Mouse (Mus musculus) CH12.LX (cell line): ENCODE results near the gene Scn8a. TPM values are rescaled to one million over a fixed set of nuclear protein-coding genes. Genes with fewer than 3 reads are reported as not detected.
A peak's percentile ranks its signal among the peaks of the same experiment; 100 is the strongest.

Experiments
- DNase-seq: peaks from one replicate; pipeline ENCODE4 v3.0.0-alpha.2; 2013; ENCODE audit errors: extremely low read depth
- H3K27ac ChIP-seq: 2 replicates; pipeline ENCODE4 v1.5.1; 2012; ENCODE audit warnings: low read depth, mild to moderate bottlenecking, control low read depth, moderate library complexity; ENCODE audit not compliant: insufficient read depth
- H3K27me3 ChIP-seq: replicated peaks from 2 replicates; pipeline ENCODE3; 2012; ENCODE audit warnings: inconsistent platforms
- H3K36me3 ChIP-seq, 2 experiments: replicated peaks in 1 of 2; 2 replicates each; pipeline versions ENCODE3 to v1.6.1; 2012; ENCODE audit warnings: inconsistent platforms in 1 of 2, low read length in 1 of 2, mild to moderate bottlenecking in 1 of 2, mixed read lengths in 1 of 2, moderate library complexity in 1 of 2; ENCODE audit not compliant: control insufficient read depth in 1 of 2, insufficient read depth in 1 of 2
- H3K4me1 ChIP-seq, 2 experiments: 2 replicates each; pipeline ENCODE4 v1.6.1; 2012; ENCODE audit warnings: inconsistent platforms in 1 of 2, moderate library complexity in 1 of 2; ENCODE audit not compliant: insufficient read depth in 2 of 2, control insufficient read depth in 1 of 2
- H3K4me2 ChIP-seq: 2 replicates; pipeline ENCODE4 v1.6.1; 2012; ENCODE audit warnings: low read depth, mild to moderate bottlenecking, control low read depth; ENCODE audit not compliant: poor library complexity, insufficient read depth, severe bottlenecking
- H3K4me3 ChIP-seq, 3 experiments: fragments of 150-350 bp in 1 of 3; sonication (generic) in 1 of 3; replicated peaks in 1 of 3; 2 replicates each; pipeline versions ENCODE3 to v1.5.1; 2011 to 2012; ENCODE audit warnings: low read depth in 2 of 3, low read length in 2 of 3, mild to moderate bottlenecking in 2 of 3, moderate library complexity in 2 of 3, control low read depth in 1 of 3, improper control_type of control experiment in 1 of 3, inconsistent platforms in 1 of 3, mixed read lengths in 1 of 3; ENCODE audit not compliant: poor library complexity in 1 of 3
- H3K79me2 ChIP-seq: replicated peaks from 2 replicates; pipeline ENCODE4 v1.6.1; 2012; ENCODE audit warnings: mild to moderate bottlenecking, moderate library complexity; ENCODE audit not compliant: control insufficient read depth, poor library complexity, insufficient read depth, severe bottlenecking; ENCODE audit errors: extremely low read depth
- H3K9ac ChIP-seq: 2 replicates; pipeline ENCODE4 v1.6.1; 2012; ENCODE audit warnings: low read depth, mild to moderate bottlenecking, control low read depth, moderate library complexity; ENCODE audit not compliant: insufficient read depth
- H3K9me3 ChIP-seq: replicated peaks from 2 replicates; pipeline ENCODE3; 2012; ENCODE audit warnings: low read length, inconsistent platforms, mixed read lengths
- CHD2 ChIP-seq: IDR thresholded peaks from 2 replicates; pipeline ENCODE4 v1.6.1; 2011; ENCODE audit warnings: low read length, improper control_type of control experiment
- CTCF ChIP-seq, 2 experiments: IDR thresholded peaks in 1 of 2; conservative IDR thresholded peaks in 1 of 2; 2 replicates each; pipeline ENCODE4 v1.5.1; 2011 to 2012; ENCODE audit warnings: low read depth in 2 of 2, low read length in 2 of 2, improper control_type of control experiment in 1 of 2, inconsistent platforms in 1 of 2, mild to moderate bottlenecking in 1 of 2, moderate library complexity in 1 of 2
- EP300 ChIP-seq: IDR thresholded peaks from 2 replicates; pipeline ENCODE4 v1.6.1; 2011; ENCODE audit warnings: low read length, improper control_type of control experiment
- HCFC1 ChIP-seq: IDR thresholded peaks from 2 replicates; pipeline ENCODE4 v1.6.1; 2012; ENCODE audit warnings: low read depth, mild to moderate bottlenecking, inconsistent platforms, low read length, improper control_type of control experiment
- JUND ChIP-seq: conservative IDR thresholded peaks from 2 replicates; pipeline ENCODE4 v1.6.1; 2011; ENCODE audit warnings: low read depth, low read length, improper control_type of control experiment
- KAT2A ChIP-seq: IDR thresholded peaks from 2 replicates; pipeline ENCODE4 v1.6.1; 2012; ENCODE audit warnings: low read length, improper control_type of control experiment, inconsistent platforms; ENCODE audit not compliant: insufficient replicate concordance
- MAFK ChIP-seq: IDR thresholded peaks from 2 replicates; pipeline ENCODE4 v1.6.1; 2011; ENCODE audit warnings: low read length, improper control_type of control experiment; ENCODE audit not compliant: insufficient replicate concordance
- MEF2A ChIP-seq: IDR thresholded peaks from 2 replicates; pipeline ENCODE4 v1.6.1; 2014; ENCODE audit warnings: low read depth, mild to moderate bottlenecking, inconsistent platforms, low read length, improper control_type of control experiment, borderline replicate concordance
- MXI1 ChIP-seq: IDR thresholded peaks from 2 replicates; pipeline ENCODE4 v1.6.1; 2011; ENCODE audit warnings: mild to moderate bottlenecking, low read depth, low read length, improper control_type of control experiment
- PAX5 ChIP-seq: IDR thresholded peaks from 2 replicates; pipeline ENCODE4 v1.6.1; 2012; ENCODE audit warnings: low read length, inconsistent platforms, mixed read lengths
- POLR2A ChIP-seq: IDR thresholded peaks from 2 replicates; pipeline ENCODE4 v1.6.1; 2011; ENCODE audit warnings: low read depth, mild to moderate bottlenecking, improper control_type of control experiment, low read length
- RAD21 ChIP-seq: IDR thresholded peaks from 2 replicates; pipeline ENCODE4 v1.6.1; 2011; ENCODE audit warnings: low read depth, mild to moderate bottlenecking, low read length, improper control_type of control experiment, moderate library complexity
- RCOR1 ChIP-seq: conservative IDR thresholded peaks from 2 replicates; pipeline ENCODE4 v1.6.1; 2012; ENCODE audit warnings: low read depth, mild to moderate bottlenecking, inconsistent platforms, low read length, improper control_type of control experiment
- SMC3 ChIP-seq: IDR thresholded peaks from 2 replicates; pipeline ENCODE4 v1.6.1; 2011; ENCODE audit warnings: low read depth, low read length, improper control_type of control experiment
- USF2 ChIP-seq: conservative IDR thresholded peaks from 2 replicates; pipeline ENCODE4 v1.6.1; 2011; ENCODE audit warnings: low read depth, low read length, improper control_type of control experiment
- ZNF384 ChIP-seq: IDR thresholded peaks from 2 replicates; pipeline ENCODE4 v1.6.1; 2012; ENCODE audit warnings: low read depth, low read length, improper control_type of control experiment, inconsistent platforms
- dilution Hi-C: fragments of 300-500 bp; cut with MboI; formaldehyde crosslinking; loops from 2 replicates; pipeline ENCODE4 v1.14.3; 2020; ENCODE audit warnings: low sequenced_read_pairs; ENCODE audit not compliant: extremely low pct_unique_long_range_greater_than_20kb, extremely low pct_ligation_motif_present
- in situ Hi-C: fragments of 300-500 bp; cut with MboI; formaldehyde crosslinking; loops from 3 replicates; pipeline ENCODE4 v1.14.3; 2019; ENCODE audit warnings: low sequenced_read_pairs, low pct_ligation_motif_present, low pct_unique_long_range_greater_than_20kb, mixed read lengths
- polyA plus RNA-seq: library from polyadenylated mRNA; unstranded; fragments of >175 nt; gene quantifications from 2 replicates; pipeline ENCODE4 v1.2.1, GENCODE M21; 2012; ENCODE audit warnings: low read depth; ENCODE audit not compliant: insufficient read length
- total RNA-seq, 2 experiments: library from RNA; depleted of rRNA; stranded (reverse); fragments of 300-350 nt in 1 of 2; fragments of >200 nt in 1 of 2; gene quantifications; 2 replicates each; pipeline ENCODE4 v1.2.3; 2012 to 2014

The Scn8a gene
- total and polyA plus RNA-seq, 3 experiments: 0.13 to 0.39 (median 0.15) TPM

GRCm38 (mm10) chr15:100912676-100913266 is 43.1 kb downstream of the Scn8a start:
- Histone ChIP-seq H3K27ac (no peak overlapping the region), H3K36me3 (no peaks in the 10 kb centered on the region), H3K4me2 (no peak overlapping the region), H3K79me2 (no peaks in the 10 kb centered on the region), H3K9ac (no peak overlapping the region), H3K4me1 (peaks cover 0 to 7% of the 10 kb centered on the region in 2 experiments; a peak in 2 of 4 replicates), H3K4me3 (no peak overlapping the region), H3K9me3 (peaks cover 2% of the 10 kb centered on the region), H3K27me3 (peaks cover 11% of the 10 kb centered on the region)
- DNase-seq: peak; percentile 35
- no peak for TF ChIP-seq SMC3
- TF ChIP-seq RCOR1: no peak
- no peak for TF ChIP-seq CHD2
- TF ChIP-seq POLR2A: no peak
- TF ChIP-seq HCFC1: no peak
- TF ChIP-seq RAD21: no peak
- TF ChIP-seq JUND: peak; percentile 34; the same call in 1 of the 2 replicates
- TF ChIP-seq MXI1: no peak
- in situ Hi-C loops: no loop called here
- dilution Hi-C loops: no loop called here

- no peaks in the 10 kb centered on the region for H3K36me3 ChIP-seq
- H3K27me3 ChIP-seq: peaks cover 17% of the 10 kb centered on the region
- no peak overlapping the region for H3K4me2 ChIP-seq
- peak in 1 of 2 experiments; percentile 38; a peak in 2 of 4 replicates for TF ChIP-seq CTCF (conservative IDR thresholded peaks at IDR 0.05 in 1 of 2, IDR thresholded peaks at IDR 0.05 in 1 of 2; ENCODE audit: low read depth in 2 of 2, low read length in 2 of 2)
- no peak for TF ChIP-seq USF2
- in situ Hi-C loops: no loop called here
- H3K27ac ChIP-seq: no peak overlapping the region
- no peak overlapping the region for H3K9ac ChIP-seq
- H3K9me3 ChIP-seq: peaks cover 2% of the 10 kb centered on the region
- H3K4me3 ChIP-seq: no peak overlapping the region
- dilution Hi-C loops: no loop called here
- DNase-seq: no peak
- H3K79me2 ChIP-seq: no peaks in the 10 kb centered on the region
- peaks cover 0 to 7% of the 10 kb centered on the region in 2 experiments; a peak in 2 of 4 replicates for H3K4me1 ChIP-seq
Observed at GRCm38 (mm10) chr15:100914734-100915242, 45.1 kb downstream of the Scn8a start.

GRCm38 (mm10) chr15:100918046-100918445 is 48.4 kb downstream of the Scn8a start:
- Histone ChIP-seq H3K27me3 (peaks cover 34% of the 10 kb centered on the region), H3K36me3 (no peaks in the 10 kb centered on the region), H3K27ac (no peak overlapping the region), H3K4me2 (no peak overlapping the region), H3K4me3 (no peak overlapping the region), H3K4me1 (0 out of 4 replicates have a peak, but pooled peaks cover 0 to 2% of the 10 kb centered on the region in 2 experiments), H3K79me2 (no peaks in the 10 kb centered on the region), H3K9me3 (peaks cover 2% of the 10 kb centered on the region), H3K9ac (no peak overlapping the region)
- dilution Hi-C loops: no loop called here
- in situ Hi-C loops: no loop called here
- DNase-seq: no peak
- TF ChIP-seq EP300 (no peak), RAD21 (no peak), KAT2A (no peak), PAX5 (no peak), JUND (no peak), MEF2A (no peak), MAFK (no peak), ZNF384 (no peak)
